Mouse (Mus musculus): ENCODE measurements around the gene Styxl1.
A peak's percentile ranks its signal among the peaks of the same experiment; 100 is the strongest.

Styxl1 gene

DNA sequence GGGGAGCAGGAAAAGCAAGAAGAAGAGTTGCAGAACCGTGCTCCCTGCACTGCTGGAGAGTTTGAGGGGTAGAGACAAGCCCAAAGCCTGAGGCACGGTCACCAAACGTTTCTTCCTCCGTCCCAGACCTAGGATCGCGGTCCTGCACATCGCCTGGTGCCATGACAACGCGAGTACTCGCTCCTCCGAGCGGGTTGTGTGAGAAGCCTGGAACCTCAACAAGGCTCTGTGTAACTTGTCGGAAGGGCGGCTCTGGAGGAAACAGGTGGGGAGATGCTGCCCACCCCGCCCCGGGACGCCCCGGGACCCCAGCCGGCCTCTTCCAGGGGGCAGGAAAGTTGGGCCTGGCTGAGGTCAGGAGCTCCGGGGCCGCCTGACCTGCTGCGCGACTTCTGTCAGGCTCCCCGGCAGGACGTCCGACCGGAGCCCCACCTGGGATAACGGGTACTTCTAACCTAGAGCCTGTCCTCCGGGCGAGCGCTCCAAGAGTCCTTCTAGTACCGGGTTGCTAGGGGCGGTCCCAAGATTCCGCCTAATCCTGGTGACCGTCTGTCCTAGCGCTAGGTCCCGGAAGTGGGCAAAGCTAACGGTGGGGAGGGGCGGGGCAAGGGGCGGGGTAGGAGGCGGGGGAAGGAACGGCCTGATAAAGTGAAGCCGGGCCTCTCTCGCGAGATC, at the start of gene Styxl1:
Styxl1 (minus strand) TSS at position 590 of the 675 bp plus-strand sequence.
- DNase-seq: no peak

DNA sequence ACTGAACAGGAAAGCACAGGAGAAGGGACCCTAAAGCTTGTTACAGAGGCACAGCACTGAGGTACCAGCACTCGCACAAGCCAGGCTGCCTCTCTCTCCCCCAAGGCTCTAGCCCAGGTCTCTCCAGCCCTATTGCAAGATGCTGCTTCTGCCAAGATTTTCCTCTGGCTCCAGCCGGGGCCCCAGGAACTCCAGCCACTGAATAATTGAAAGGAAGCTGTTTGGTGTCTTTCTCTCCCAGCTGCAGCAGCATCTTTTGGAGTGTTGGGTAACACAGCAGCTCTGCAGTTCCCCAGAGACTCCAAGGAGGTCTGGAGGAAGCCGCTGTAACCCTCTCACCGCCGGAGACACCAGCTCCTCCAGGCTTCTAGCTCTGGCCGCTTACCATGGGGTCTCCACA, 48.0 kb upstream of the Styxl1 start:
- no peak for DNase-seq

DNA sequence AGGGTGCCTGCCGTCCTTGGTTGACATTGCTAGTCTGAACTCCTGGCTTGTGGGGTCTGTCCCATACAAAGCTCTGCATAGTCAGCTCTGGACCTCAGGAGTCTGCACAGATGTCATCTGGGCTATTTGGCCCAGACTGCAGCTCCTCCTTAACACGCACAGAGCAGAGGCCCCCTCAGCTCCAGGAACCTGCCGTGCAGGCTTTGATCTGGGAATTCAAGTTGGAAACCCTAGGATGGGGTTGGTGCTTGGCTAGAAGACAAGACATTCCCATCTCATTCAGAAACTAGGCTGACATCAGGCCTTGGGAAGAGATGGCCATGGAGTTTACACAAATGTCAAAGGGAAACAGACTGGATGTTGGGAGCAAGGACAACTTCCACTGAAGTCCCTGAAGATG, 46.3 kb upstream of the Styxl1 start:
- no peak for DNase-seq

DNA sequence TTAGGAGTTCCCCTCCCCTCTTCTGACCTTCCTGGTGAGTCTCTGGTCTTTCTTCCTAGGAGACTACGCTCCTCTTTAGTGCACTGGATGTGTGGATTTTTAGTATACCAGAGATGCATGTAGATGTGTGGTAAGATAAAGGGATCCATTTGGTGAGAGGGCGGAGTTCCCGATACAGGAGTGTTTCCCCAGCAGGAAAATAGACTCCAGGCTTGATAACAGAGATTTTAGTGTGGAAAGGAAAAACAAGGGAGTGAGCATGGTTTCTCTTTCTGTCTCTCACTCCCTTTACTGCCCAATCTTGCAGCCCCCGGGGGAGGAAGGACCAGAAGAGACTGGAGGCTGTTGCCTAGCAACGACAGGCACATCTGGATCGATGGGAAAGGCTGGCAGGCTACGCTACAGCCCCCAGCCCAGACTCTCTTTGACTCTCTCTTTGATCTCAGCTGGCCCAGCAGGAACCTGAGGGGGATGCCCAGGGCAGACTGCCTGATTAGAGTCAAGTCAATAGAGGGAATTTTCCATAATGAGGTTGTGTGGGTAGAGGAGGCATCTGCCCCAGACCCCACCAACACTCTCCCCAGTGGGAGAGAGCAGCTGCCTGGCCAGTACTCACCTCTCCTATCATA, 44.2 kb upstream of the Styxl1 start:
- no peak for DNase-seq

DNA sequence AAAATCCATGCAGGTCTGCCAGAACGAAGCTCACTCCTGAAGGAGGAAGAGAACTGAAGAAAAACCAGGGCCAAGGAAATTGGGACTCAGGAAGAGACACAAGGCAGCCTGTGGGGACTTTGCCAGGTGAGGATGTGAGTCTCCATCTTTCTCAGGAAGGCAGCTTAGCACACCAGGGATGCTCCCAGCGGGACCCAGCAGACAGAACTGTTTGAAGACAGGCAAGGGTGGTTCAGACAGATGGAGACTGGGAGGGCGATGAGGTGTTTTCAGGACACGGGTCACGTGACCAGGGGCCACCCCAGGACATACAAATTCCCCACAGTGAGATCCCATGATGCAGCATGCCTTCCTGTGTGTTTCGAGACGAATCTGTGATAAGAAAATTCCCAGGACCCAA, 40.3 kb upstream of the Styxl1 start:
- DNase-seq: peak; percentile 80

DNA sequence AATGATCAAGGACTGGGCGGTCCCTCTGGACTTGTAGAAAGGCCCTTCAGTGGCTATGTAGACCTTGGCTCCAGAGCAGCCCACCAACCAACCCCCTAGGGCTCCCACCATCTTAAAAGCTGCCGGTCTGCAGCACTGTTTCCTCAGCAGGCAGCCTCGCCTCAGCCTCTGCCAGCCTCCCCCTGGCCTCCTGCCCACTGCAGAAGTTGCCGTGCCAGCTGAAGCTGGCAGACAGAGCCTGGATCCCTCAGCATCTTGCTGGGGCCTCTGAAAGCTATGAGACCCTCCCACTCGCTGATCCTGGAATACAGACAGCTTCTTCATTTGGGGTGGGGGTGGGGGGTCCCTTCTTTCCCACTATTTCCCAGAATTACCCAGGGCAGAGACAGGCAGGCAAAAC, 34.8 kb upstream of the Styxl1 start:
- peak; percentile 86 for DNase-seq

DNA sequence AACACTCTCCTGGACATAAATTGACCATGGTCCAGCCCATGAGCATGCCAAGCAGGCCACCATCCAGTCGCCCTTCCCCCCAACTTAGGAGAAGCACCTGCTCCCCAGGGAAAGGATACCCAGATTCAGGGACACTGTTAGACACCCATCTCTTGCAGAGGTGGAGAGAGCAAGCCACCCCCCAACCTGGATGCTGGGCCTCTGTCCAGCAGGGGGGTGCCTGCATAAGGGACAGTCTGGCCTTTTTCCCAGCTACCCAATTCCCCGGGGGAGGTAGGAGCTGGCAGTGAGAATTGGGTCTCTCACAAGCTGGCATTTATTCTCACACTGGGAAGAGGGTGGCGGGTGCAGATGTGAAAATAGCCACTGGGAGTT, 29.1 kb upstream of the Styxl1 start:
- peak; percentile 62 for DNase-seq

DNA sequence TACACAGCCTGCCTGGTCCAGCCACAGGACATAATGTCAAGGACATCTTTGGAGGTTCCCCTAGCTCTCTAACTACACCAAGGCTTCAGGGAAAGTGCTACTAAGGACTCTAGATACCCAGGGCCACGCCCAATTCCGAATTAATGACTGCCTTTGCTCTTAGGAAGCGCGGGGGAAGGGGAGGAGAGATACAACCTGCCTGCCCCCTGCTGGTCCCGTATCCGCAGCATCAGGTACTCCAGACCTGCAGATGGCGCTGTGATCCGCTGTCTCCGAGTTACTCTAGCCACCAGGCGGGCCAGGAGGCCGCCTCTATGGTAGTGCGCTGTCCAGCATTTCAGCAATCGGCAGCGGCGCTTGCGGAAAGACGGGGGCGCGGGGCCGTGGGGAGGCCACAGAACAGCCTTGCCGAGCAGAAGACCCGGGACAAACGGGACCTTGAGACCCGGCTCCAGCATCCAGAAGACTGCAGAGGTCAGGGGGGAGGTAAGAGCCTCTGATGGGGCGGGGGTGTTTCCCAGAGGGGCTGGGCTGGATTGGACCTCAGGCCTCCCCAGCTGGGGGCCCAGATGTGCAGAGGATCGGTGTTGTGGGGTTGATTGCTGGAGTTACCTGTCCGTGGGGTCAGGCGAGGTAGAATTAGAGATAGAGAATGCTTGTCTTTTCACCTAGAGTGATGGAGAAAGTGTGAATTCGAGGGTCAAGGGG, 28.5 kb upstream of the Styxl1 start, which contains the start of gene Srrm3:
Srrm3 (plus strand) TSS at position 336 of the 708 bp plus-strand sequence.
- peak; percentile 95 for DNase-seq

DNA sequence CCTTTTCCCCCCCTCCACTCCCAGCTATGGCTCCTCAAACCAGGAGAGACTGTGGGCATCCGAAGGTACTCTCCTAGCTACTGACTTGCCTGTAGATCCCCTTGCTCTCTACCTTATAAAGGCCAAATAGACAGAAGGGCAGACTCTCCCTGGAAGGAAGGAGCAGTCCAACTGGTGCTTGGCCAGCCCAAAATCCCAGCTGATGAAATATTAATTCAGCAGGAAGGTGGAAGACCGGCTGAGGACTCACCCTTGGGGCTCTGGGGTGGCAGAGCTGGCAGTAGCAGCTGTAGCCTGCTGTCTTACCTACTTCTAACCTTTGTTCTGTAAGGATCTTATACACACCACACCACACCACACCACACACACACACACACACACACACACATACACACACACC, 26.6 kb upstream of the Styxl1 start:
- DNase-seq: no peak

DNA sequence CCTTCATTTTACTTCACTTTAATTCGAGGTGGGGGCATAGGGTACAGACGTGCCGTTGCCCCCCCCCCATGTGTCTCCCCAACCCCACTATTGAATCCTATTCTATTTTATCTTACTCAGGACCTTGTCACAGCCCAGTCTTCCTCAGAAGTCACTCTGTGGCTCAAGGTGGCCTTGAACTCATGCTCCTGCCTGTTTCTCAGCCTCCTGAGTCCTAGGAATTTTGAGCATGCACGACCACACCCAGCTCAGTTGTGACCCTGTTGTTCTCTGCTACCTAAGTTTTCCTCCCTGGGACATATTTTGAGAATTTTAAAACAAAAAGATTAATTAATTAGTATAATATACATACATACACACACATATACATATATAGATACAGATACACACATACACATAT, 25.5 kb upstream of the Styxl1 start:
- no peak for DNase-seq

DNA sequence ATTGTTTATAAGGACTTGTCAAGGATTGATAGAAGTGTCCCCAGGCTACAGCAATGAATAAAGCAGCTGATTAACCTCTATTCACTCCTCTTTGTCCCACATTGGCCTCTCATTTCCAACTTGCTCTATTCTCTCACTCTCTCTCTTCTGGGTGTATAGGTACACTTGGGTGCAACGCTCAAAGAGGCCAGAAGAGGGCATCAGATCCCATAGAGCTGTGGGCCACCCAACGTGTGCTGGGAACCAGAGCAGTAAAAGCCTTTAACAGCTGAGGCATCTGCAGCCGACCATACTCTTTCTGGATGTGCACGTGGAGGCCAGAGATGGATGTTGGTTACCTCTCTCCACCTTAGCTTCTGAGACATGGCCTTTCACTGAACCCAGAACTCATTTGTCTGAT, 24.9 kb upstream of the Styxl1 start:
- DNase-seq: no peak

DNA sequence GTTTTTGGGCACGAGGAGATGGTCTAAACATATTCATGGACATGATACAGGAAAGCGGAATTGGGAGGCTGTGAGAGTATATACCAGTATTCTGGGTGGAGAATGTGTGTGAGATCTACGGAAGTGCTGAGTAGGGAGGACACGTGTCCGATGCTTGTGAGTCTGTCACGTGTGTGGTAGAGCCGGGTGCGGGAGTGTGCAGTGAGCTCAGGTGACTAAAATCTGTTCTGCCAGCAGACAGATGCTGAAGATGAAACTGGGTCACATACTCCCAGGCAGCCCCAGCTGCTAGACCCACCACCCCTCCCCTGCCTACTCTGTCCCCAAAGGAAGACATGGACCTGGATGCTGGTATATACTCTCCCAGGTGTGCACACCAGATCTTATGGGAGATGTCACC, 24.5 kb upstream of the Styxl1 start:
- no peak for DNase-seq

DNA sequence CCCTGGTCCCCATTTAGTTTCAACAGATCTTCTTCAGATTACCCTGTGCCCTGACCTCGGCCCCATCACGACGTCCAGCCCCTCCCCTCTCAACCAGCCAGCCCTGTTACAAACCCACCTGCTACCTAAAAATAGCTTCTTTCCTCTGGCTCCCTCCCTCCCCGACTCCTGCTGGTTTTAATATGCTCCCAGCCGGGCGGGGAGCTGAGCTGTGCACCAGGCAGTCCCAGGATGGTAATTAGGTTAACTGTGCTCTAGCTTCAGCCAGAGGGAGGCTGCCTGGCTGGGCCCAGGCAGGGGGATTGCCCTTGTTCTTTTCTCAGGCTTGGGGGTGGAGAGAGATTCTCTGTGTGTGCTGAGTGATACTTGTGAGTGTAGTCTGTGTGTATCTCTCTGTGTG, 22.7 kb upstream of the Styxl1 start:
- no peak for DNase-seq

DNA sequence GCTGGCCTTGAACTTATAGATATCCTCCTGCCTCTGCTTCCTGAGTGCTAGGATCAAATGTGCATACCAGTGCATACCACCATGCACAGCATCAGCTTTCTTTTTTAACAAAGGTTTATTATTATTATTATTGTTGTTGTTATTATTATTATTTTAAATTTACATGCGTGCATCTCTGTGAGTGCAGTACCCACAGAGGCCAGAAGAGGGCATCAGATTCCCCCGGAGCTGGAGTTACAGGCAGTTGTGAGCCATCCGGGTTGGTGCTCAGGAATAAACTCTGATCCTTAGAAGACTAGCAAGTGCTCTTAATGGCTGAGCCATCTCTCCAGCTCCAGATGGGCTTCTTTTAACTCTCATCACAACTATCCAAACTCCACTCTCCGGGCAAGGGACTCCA, 21.6 kb upstream of the Styxl1 start:
- no peak for DNase-seq

DNA sequence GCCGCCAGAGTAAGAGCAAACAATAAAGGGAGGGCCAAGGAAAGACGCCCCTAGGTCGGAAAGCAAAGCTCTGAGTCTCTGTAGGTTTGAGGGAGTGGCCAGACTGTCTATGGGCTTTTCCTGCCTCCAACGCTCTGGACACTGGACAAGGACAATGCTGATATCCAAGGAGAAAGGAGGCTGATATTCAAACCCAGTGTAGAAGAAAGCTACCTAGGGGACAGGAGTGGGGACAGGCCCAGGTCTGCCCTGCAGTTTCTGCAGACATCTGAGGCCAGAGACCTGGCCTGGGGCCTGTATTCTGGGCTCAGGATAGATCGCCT, 16.6 kb upstream of the Styxl1 start:
- DNase-seq: no peak

DNA sequence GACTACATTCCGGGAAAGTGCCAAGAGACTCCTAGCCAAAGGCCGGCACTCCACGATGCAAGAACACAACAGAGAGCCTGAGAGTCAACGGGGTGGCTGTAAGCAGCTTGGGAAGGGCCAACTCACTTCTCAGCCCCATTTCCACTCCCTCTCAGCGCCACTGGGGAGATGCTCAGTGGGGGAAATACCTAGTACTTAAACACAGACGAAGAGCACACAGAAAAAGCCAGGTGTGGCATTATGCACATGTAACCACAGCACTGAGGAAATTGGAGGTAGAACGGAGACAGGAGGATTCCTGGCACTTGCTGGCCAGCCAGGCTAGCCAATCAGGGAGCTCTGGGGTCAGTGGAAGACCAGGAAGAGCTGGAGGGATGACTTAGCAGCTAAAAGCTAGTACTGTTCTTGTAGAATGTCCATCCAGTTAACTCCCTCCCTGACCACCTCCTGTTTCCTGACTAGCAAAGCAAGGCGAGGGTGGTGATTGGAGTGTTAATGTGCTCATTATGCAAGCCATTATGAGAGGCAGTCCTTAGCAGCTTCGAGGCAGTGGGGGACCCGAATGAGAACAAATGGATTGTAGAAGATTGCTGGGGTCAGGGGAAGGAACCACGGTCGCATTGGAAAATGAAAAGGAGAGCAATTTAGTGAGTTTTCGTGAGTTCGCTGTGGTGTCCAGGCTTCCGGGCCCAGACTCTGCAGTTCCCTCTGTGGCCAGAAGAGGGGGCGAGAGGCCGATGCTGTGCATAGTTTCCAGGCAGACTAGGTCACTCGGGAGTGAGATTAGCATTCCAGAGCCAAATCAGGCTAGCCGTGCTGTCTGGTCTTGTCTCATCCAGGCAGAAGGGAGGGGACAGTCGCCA, 16.0 kb upstream of the Styxl1 start:
- peak; percentile 93 for DNase-seq

DNA sequence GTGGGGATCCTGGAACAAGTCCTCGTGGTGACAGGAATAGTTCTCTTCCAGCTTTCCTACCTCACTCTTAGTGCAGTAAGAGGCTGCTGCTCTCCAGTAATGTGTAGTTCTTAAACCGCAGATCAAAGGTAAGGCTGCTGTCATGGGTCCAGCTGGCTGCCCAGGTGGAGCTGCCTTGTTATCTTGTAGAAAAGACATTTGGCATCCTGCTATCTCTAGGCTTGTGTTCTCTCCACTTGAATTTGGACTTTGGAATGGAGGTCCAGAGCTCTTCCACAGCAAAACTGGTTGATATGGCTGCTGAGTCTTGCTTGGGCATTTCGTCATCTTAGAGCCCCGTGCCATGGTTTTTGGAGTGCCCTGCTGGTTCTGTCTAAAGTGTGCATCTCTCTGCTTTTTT, 4.7 kb upstream of the Styxl1 start:
- no peak for DNase-seq

DNA sequence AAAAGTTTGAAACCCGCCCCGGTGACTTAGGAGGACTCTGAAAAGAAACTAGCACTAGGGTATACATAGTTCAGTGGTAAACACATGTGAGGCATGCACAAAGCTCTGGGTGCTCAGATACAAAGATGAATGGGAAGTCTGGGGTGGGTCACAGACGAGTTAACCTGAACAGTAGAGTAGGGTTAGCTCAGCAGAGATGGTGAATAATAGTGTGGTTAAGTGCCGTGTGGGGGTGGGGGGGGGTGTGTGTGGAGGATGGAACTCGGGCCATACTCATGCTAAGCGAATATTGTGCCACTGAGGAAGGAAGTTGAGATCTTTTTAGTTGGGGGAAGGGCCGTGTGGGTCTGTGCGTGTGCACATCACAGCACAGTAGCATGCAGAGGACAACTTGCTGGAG, 2.1 kb upstream of the Styxl1 start:
- no peak for DNase-seq

DNA sequence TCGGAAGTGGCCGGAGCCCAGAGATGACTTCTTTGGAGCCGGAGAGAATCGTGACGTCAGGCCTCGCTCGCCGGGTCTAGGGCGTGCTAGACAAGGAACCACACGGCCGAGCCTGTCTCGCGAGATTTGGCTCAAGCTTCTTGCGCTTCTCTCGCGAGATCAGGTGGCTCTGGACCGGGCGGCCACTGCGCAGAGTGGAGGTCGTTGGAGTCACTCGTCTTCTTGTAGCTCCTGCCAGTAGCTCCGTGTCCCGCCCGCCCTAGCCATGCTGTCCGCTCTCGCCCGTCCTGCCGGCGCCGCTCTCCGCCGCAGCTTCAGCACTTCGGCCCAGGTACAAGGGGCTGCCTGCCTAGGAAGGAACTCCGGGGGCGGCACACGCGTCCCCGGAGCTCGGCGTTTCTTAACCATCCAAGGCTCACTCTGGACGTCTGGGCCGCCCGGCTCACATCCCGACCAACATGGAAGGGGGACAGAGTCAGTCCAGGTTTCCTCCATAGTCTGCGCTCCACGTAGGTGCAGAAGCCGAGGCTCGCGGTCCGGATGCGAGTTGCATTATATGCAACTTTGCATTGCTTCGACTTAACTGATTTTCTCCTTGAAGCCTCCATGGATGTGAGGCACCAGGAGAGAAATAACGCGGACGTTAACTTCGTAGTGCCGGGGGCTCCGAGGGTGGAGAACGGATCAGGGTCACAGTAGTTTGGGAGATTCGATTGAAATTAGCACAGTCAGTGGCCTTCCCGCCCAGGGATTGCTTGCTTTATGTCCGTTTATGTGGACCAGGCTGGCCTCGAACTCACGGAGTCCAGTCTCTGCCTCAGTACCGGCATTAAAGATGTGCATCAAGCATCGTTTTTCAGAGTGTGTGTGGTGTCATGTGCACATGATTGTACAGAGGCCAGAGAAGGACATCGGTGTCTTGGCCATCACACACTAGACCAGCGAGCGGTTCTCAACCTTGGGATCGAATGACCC, 573 bp upstream of the Styxl1 start, which contains the start of gene Mdh2:
Mdh2 (plus strand) TSS at position 10 of the 975 bp plus-strand sequence.
- DNase-seq: peak; percentile 99

DNA sequence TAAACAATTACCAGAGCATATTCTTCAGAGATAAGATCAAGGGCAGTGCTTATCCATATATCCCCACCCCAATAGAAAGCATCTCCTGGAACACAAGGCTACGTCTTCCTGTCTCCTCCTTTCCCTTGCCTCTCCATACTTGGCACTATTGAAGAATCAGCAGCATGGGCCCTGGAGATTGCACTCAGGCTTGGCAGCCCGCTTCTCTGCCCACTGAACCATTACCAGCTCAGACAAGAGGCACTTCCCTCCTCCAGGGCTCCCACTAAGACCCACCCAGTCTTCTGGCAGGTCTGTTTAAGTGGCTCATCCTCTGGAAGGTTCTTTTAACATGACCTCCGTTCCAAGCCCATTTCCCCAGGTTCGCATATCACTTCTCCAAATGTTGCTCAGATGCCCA, 1.6 kb downstream of the Styxl1 start:
- no peak for DNase-seq

DNA sequence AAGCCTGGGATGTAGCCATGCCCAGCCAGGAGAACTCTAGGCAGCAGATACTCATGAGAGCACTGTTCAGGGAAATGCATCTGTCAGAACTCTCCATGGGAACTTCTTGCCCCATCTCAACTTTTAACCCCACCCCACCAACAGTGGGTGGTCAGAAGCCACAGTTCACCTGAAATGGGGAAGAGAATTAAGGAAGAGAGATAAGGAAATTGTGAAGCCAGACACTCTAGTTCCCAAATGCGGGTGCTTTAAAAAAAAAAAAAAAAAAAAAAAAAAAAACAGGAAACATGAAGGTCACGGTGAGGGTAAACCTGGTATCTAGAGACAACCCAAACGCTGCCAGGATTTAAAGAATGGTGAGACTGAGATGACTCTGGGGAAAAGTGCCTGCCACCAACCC, 5.7 kb downstream of the Styxl1 start:
- no peak for DNase-seq

DNA sequence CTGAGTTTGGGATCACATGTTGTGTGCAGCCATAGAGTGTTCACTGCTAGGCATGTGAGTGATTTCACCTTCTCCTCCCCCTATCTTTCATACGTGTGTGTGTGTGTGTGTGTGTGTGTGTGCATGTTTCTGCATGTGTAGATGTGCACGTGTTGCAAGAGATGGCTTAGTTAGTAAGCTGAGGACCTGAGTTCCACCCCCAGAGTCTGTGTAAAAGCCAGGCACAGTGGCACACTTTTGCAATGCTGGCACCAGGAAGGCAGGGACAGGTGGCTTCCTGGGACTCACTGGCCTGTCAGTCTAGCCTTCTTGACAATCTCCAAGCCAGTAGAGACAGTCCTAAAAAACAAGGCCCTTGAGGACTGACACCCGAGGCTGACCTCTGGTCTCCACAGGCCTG, 13.2 kb downstream of the Styxl1 start:
- DNase-seq: no peak
